Mouse (Mus musculus) liver, embryonic 12.5 days (tissue): ENCODE data around the gene Fdx1. TPM values are rescaled to one million over a fixed set of nuclear protein-coding genes. Genes with fewer than 3 reads are reported as not detected.

Experiments
- polyA plus RNA-seq: library from polyadenylated mRNA; unstranded; fragments of >200 nt; fragmentation: Nextera tagmentation; extraction: Ambion mirVana; gene quantifications from 2 replicates; pipeline ENCODE4 v1.2.1, GENCODE M21; 2016

Gene Fdx1
- polyA plus RNA-seq, 1 experiment from 2014 or later = 34.4 TPM

Other genes with a start within 250 kb of the Fdx1 start
- gene Arhgap20, start 198.2 kb downstream of the Fdx1 start, polyA plus RNA-seq = 0.07 and 0.10 TPM in 2 replicates
- gene Rdx, start 83.6 kb upstream of the Fdx1 start, polyA plus RNA-seq = 91.0 and 95.6 TPM in 2 replicates
- 0.73 and 0.74 TPM in 2 replicates for gene Zc3h12c, start 205.0 kb upstream of the Fdx1 start, polyA plus RNA-seq